Mouse (Mus musculus) neural tube, embryonic 14.5 days (tissue): ENCODE data around the gene Lsm3. TPM values are rescaled to one million over a fixed set of nuclear protein-coding genes. Genes with fewer than 3 reads are reported as not detected.

Source experiments
- ATAC-seq: fragments of 200-750 bp; cut with Nextera tagmentation; 2 replicates; pipeline ENCODE4 v1.8.0; 2017; ENCODE audit warnings: low read depth, mild to moderate bottlenecking, moderate TSS enrichment, moderate library complexity
- H3K27ac ChIP-seq: fragments of 300-500 bp; sonication (generic); 2 replicates; pipeline ENCODE4 v1.5.1; 2014; ENCODE audit warnings: low read depth, mild to moderate bottlenecking, control low read depth, low read length, moderate library complexity, mixed read lengths
- H3K27me3 ChIP-seq: fragments of 300-500 bp; sonication (generic); 2 replicates; pipeline ENCODE4 v1.6.1; 2014; ENCODE audit warnings: low read length; ENCODE audit not compliant: control insufficient read depth, insufficient read depth
- H3K36me3 ChIP-seq: fragments of 300-500 bp; sonication (generic); 2 replicates; pipeline ENCODE4 v1.6.1; 2014; ENCODE audit warnings: low read length, mixed read lengths; ENCODE audit not compliant: control insufficient read depth, insufficient read depth
- H3K4me1 ChIP-seq: fragments of 300-500 bp; sonication (generic); 2 replicates; pipeline ENCODE4 v1.6.1; 2014; ENCODE audit warnings: low read length; ENCODE audit not compliant: control insufficient read depth, insufficient read depth
- H3K4me2 ChIP-seq: fragments of 300-500 bp; sonication (generic); 2 replicates; pipeline ENCODE4 v1.6.1; 2014; ENCODE audit warnings: mild to moderate bottlenecking, low read depth, low read length, control low read depth
- H3K4me3 ChIP-seq: fragments of 300-500 bp; sonication (generic); 2 replicates; pipeline ENCODE4 v1.5.1; 2014; ENCODE audit warnings: low read depth, low read length, control low read depth, mixed read lengths
- H3K9ac ChIP-seq: fragments of 300-500 bp; sonication (generic); replicated peaks from 2 replicates; pipeline ENCODE4 v1.6.1; 2014; ENCODE audit warnings: low read depth, mild to moderate bottlenecking, control low read depth, low read length, mixed read lengths
- H3K9me3 ChIP-seq: fragments of 300-500 bp; sonication (generic); 2 replicates; pipeline ENCODE4 v1.6.1; 2016; ENCODE audit warnings: low read length; ENCODE audit not compliant: control insufficient read depth
- WGBS: fragments of 180-500 bp; shearing (Covaris S2); extraction: QIAGEN DNeasy Blood & Tissue Kit; methylation state at CpG from one replicate; pipeline ENCODE4 v1.1.7; 2014; 5-methylcytosine and 5-hydroxymethylcytosine counted together
- polyA plus RNA-seq: library from polyadenylated mRNA; unstranded; fragments of >200 nt; fragmentation: Nextera tagmentation; extraction: Ambion mirVana; gene quantifications from 2 replicates; pipeline ENCODE4 v1.2.1, GENCODE M21; 2014

Lsm3 gene
- polyA plus RNA-seq, 1 experiment from 2014 or later = 172 TPM

GRCm38 (mm10) chr6:91506036-91506435 lies 9.7 kb upstream of the Lsm3 start:
- H3K4me3 ChIP-seq = no peak overlapping the region
- H3K4me2 ChIP-seq = no peak overlapping the region
- no peaks in the 10 kb centered on the region for H3K4me1 ChIP-seq
- H3K27ac ChIP-seq = no peak overlapping the region
- 93% methylated on average over 5 of the region's 5 CpGs for WGBS
- no peak overlapping the region for H3K9ac ChIP-seq
- H3K36me3 ChIP-seq = peaks cover 40% of the 10 kb centered on the region
- H3K9me3 ChIP-seq = no peaks in the 10 kb centered on the region
- H3K27me3 ChIP-seq = no peaks in the 10 kb centered on the region
- no peak for ATAC-seq

DNA sequence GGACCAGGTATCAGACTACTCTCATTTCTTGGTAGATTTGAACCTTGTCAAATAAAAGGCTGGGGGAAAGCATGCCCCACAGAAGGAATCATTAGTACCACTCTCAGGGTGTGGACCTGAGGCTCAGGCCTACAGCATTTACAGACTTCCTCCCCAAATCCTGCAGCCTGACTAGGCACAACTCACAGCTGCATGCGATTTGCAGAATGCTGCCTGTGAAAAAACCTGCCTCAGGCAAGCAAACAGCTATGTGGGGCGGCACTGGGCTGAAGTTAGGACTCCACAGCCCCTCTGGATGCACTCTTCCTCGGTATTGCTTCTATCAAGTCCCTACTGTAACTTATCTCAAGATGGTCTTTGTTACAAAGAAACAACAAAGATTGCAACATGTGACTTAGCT lies 7.7 kb upstream of the Lsm3 start:
- Histone ChIP-seq H3K4me3 (no peak overlapping the region), H3K4me1 (no peaks in the 10 kb centered on the region), H3K27me3 (no peaks in the 10 kb centered on the region), H3K27ac (no peak overlapping the region), H3K9me3 (no peaks in the 10 kb centered on the region), H3K36me3 (peaks cover 35% of the 10 kb centered on the region), H3K4me2 (no peak overlapping the region), H3K9ac (no peak overlapping the region)
- no peak for ATAC-seq
- WGBS = 95% methylated on average over 3 of the region's 3 CpGs

DNA sequence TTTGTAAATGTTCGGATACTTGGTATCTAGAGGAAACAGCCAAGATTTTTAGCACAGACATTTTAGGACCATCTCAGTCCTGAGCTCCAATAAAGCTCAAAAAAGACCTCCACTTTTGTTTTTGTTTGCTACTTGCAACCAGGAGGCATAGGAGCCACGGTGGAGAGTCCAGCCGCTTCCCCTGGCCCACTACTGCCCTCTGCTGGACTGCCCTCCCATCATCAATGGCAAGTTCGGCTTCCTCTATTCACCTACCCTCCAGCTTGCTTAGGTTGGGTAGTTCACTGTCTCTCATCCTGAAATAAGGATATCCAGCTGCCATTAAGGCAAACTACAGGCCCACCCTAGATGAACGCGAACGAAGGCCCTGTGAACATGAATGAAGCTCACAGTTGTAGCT lies 6.4 kb upstream of the Lsm3 start:
- no peak for ATAC-seq
- no peak overlapping the region for H3K4me2 ChIP-seq
- WGBS = 50% methylated on average over 7 of the region's 7 CpGs
- H3K9ac ChIP-seq = no peak overlapping the region
- H3K4me3 ChIP-seq = no peak overlapping the region
- no peaks in the 10 kb centered on the region for H3K9me3 ChIP-seq
- H3K27me3 ChIP-seq = no peaks in the 10 kb centered on the region
- H3K36me3 ChIP-seq = peaks cover 25% of the 10 kb centered on the region
- no peak overlapping the region for H3K27ac ChIP-seq
- H3K4me1 ChIP-seq = no peaks in the 10 kb centered on the region

- no peak overlapping the region for H3K4me3 ChIP-seq
- WGBS = 82% methylated on average over 10 of the region's 10 CpGs
- no peaks in the 10 kb centered on the region for H3K9me3 ChIP-seq
- H3K4me2 ChIP-seq = no peak overlapping the region
- no peaks in the 10 kb centered on the region for H3K27me3 ChIP-seq
- peaks cover 6% of the 10 kb centered on the region; the same call in 1 of the 2 replicates for H3K4me1 ChIP-seq
- H3K27ac ChIP-seq = no peak overlapping the region
- H3K9ac ChIP-seq = no peak overlapping the region
- ATAC-seq = no peak
- peaks cover 17% of the 10 kb centered on the region for H3K36me3 ChIP-seq
These were observed 5.5 kb upstream of the Lsm3 start for GRCm38 (mm10) chr6:91510211-91510610.

DNA sequence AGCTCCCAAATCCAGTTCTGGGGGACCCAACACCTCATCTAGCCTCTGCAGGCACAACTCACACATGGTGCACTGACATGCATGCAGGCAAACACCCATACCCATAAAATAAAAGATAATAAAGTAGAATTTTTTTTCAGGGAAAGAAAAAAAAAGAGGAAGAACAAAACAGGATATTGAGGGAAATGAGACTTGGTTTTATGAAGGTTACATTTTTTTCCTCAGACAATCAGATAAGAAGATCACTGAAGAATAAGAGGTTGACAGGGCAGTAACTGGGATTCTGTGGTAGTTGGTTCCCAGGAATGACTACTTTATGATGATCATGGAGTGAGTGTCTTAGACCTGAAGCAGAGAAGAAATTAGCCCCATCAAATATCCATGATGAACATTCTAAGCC lies 1.6 kb upstream of the Lsm3 start:
- Histone ChIP-seq H3K27me3 (no peaks in the 10 kb centered on the region), H3K4me1 (peaks cover 11% of the 10 kb centered on the region; the same call in 1 of the 2 replicates), H3K4me2 (peak overlapping the region; percentile 81; the same call in 1 of the 2 replicates), H3K4me3 (no peak overlapping the region), H3K36me3 (peaks cover under 1% of the 10 kb centered on the region; the same call in 1 of the 2 replicates), H3K27ac (no peak overlapping the region), H3K9ac (no peak overlapping the region), H3K9me3 (no peaks in the 10 kb centered on the region)
- ATAC-seq = no peak

- peak overlapping the region; percentile 75 for H3K4me3 ChIP-seq
- peak overlapping the region; percentile 81 for H3K4me2 ChIP-seq
- peak overlapping the region; percentile 74 for H3K9ac ChIP-seq
- H3K4me1 ChIP-seq = peaks cover 11% of the 10 kb centered on the region; the same call in 1 of the 2 replicates
- peak overlapping the region; percentile 65 for H3K27ac ChIP-seq
- no peak; the same call in 1 of the 2 replicates for ATAC-seq
- H3K36me3 ChIP-seq = peaks cover 8% of the 10 kb centered on the region
- H3K9me3 ChIP-seq = no peaks in the 10 kb centered on the region
- H3K27me3 ChIP-seq = no peaks in the 10 kb centered on the region
- 29% methylated on average over 10 of the region's 10 CpGs for WGBS
These were observed 878 bp upstream of the Lsm3 start for GRCm38 (mm10) chr6:91514737-91515362.

GRCm38 (mm10) chr6:91518454-91519020 lies 2.8 kb downstream of the Lsm3 start:
- Histone ChIP-seq H3K36me3 (peaks cover 34% of the 10 kb centered on the region), H3K27ac (no peak overlapping the region), H3K4me2 (no peak overlapping the region), H3K9ac (no peak overlapping the region), H3K27me3 (no peaks in the 10 kb centered on the region), H3K4me3 (no peak overlapping the region), H3K4me1 (peaks cover 11% of the 10 kb centered on the region; the same call in 1 of the 2 replicates), H3K9me3 (no peaks in the 10 kb centered on the region)
- ATAC-seq = no peak
- 94% methylated on average over 7 of the region's 7 CpGs for WGBS

GRCm38 (mm10) chr6:91522816-91523215 lies 7.1 kb downstream of the Lsm3 start:
- H3K4me2 ChIP-seq = no peak overlapping the region
- 98% methylated on average over 5 of the region's 5 CpGs for WGBS
- H3K9me3 ChIP-seq = no peaks in the 10 kb centered on the region
- H3K27me3 ChIP-seq = no peaks in the 10 kb centered on the region
- no peak for ATAC-seq
- H3K4me3 ChIP-seq = no peak overlapping the region
- no peaks in the 10 kb centered on the region for H3K4me1 ChIP-seq
- peaks cover 34% of the 10 kb centered on the region for H3K36me3 ChIP-seq
- no peak overlapping the region for H3K27ac ChIP-seq
- H3K9ac ChIP-seq = no peak overlapping the region

- Histone ChIP-seq H3K9ac (no peak overlapping the region), H3K36me3 (peaks cover 22% of the 10 kb centered on the region), H3K4me3 (no peak overlapping the region), H3K27me3 (no peaks in the 10 kb centered on the region), H3K4me2 (no peak overlapping the region), H3K4me1 (no peaks in the 10 kb centered on the region), H3K27ac (no peak overlapping the region), H3K9me3 (no peaks in the 10 kb centered on the region)
- ATAC-seq = no peak
- 88% methylated on average over 4 of the region's 4 CpGs for WGBS
These were observed 9.8 kb downstream of the Lsm3 start for GRCm38 (mm10) chr6:91525544-91525943.
